In the genomic region with DNA sequence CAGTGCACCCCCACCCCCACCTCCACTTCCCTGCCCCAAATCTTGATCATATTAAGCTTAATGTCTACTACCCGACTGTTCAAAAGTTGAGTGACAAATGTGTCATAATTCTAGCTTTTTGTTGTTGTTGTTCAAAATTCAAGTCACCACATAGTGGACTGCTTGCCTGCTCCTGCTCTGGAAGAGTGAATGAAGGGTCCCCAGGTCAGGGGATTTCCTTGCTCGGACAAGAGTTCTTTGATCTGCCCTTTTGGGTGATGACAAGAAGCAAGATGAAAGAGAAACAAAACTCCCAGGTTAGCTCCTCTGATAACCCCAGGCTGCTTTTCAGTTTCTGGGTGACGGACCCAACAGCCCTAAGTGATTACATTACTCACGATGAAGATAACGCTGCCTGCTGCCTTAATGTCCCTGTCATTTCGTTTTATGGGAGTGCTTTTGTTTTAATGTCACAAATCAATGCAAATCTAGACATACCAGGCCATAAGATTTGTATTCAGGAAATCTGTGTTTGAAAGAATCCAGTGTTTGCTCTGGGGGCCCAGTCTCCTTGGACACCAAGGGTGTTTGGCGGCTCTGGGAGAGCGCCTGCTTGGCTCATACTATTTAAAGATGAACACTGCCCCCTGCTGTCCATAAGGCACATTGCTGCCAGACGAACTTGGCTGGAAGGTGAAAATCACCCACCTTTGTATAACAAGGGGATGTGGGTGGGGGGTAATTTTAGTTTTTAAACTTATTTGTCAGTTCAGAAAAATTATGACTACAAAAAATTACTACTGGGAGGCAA, we compare ENCODE assay signal across 7 mouse cellular contexts.
A peak's percentile ranks its signal among the peaks of the same experiment; 100 is the strongest.
DNase-seq lines count a peak whose midpoint lies in the region; ATAC-seq and TF ChIP-seq lines count a peak whose summit lies in the region.

No protein-coding gene starts in this region.

- H3K27ac ChIP-seq in hindbrain, postnatal 0 days, result no peak overlapping the region
- no peak overlapping the region for H3K27ac ChIP-seq in small intestine, adult 2 months (ENCODE audit: insufficient read depth, low read depth, low read length)

- peak; percentile 43 to 86 for DNase-seq in adrenal gland, adult (ENCODE audit: inconsistent age in 2 of 2, low spot score in 1 of 2)
- DNase-seq in cerebellum, postnatal 14 days, result peak; percentile 83
- peak; percentile 55 to 66 for DNase-seq in frontal cortex, postnatal 25 days (ENCODE audit: low spot score in 2 of 2)
- peak; percentile 92 for DNase-seq in hindbrain, postnatal 0 days (ENCODE audit: low spot score)
- DNase-seq in left cerebral cortex, adult 11 months (ENCODE audit: low spot score), result peak; percentile 66
- peak; percentile 81 for DNase-seq in mesoderm, embryonic 11.5 days (ENCODE audit: low read depth, low spot score)

- H3K4me3 ChIP-seq in hindbrain, postnatal 0 days (ENCODE audit: low read length), result 0 out of 2 replicates have a peak overlapping the region, but pooled peaks have one; percentile 6
- H3K4me3 ChIP-seq in small intestine, adult 2 months (ENCODE audit: low read depth, low read length), result no peak overlapping the region

- H3K4me2 ChIP-seq in hindbrain, postnatal 0 days (ENCODE audit: low read depth, low read length), result peak overlapping the region; percentile 46

- 11% methylated on average over 9 of the region's 9 CpGs for WGBS in hindbrain, postnatal 0 days
- WGBS in small intestine, adult 2 months, result 7% methylated on average over 9 of the region's 9 CpGs

- peak; percentile 73; the same call in 1 of the 2 replicates for ATAC-seq in hindbrain, postnatal 0 days

- no peaks in the 10 kb centered on the region for H3K36me3 ChIP-seq in hindbrain, postnatal 0 days (ENCODE audit: insufficient read depth, low read length)
- H3K36me3 ChIP-seq in small intestine, adult 2 months (ENCODE audit: control insufficient read depth, insufficient read depth, low read length), result no peaks in the 10 kb centered on the region

- no peak for TF ChIP-seq POLR2A in small intestine, adult 2 months (IDR thresholded peaks at IDR 0.05; ENCODE audit: low read depth, low read length)

- H3K4me1 ChIP-seq in hindbrain, postnatal 0 days (ENCODE audit: insufficient read depth, low read length), result no peaks in the 10 kb centered on the region; the same call in 1 of the 2 replicates
- H3K4me1 ChIP-seq in small intestine, adult 2 months (ENCODE audit: control insufficient read depth, insufficient read depth, insufficient read length, low read length), result no peaks in the 10 kb centered on the region

- no peak overlapping the region for H3K9ac ChIP-seq in hindbrain, postnatal 0 days (replicated peaks; ENCODE audit: low read length)

- peak; percentile 87 for TF ChIP-seq CTCF in hindbrain, postnatal 0 days (IDR thresholded peaks at IDR 0.05; ENCODE audit: low read depth)
- peak; percentile 76; the same call in 1 of the 2 replicates for TF ChIP-seq CTCF in small intestine, adult 2 months (IDR thresholded peaks at IDR 0.05; ENCODE audit: extremely low read depth, insufficient read length, insufficient replicate concordance, low read depth, low read length)

- no peaks in the 10 kb centered on the region for H3K9me3 ChIP-seq in hindbrain, postnatal 0 days (ENCODE audit: low read length)

- no peaks in the 10 kb centered on the region for H3K27me3 ChIP-seq in hindbrain, postnatal 0 days (ENCODE audit: insufficient read depth, low read length)
- H3K27me3 ChIP-seq in small intestine, adult 2 months (ENCODE audit: control insufficient read depth, insufficient read depth, low read length), result 0 out of 2 replicates have a peak, but pooled peaks cover 2% of the 10 kb centered on the region
